ENCODE assay signal across 8 mouse cellular contexts in the genomic region with DNA sequence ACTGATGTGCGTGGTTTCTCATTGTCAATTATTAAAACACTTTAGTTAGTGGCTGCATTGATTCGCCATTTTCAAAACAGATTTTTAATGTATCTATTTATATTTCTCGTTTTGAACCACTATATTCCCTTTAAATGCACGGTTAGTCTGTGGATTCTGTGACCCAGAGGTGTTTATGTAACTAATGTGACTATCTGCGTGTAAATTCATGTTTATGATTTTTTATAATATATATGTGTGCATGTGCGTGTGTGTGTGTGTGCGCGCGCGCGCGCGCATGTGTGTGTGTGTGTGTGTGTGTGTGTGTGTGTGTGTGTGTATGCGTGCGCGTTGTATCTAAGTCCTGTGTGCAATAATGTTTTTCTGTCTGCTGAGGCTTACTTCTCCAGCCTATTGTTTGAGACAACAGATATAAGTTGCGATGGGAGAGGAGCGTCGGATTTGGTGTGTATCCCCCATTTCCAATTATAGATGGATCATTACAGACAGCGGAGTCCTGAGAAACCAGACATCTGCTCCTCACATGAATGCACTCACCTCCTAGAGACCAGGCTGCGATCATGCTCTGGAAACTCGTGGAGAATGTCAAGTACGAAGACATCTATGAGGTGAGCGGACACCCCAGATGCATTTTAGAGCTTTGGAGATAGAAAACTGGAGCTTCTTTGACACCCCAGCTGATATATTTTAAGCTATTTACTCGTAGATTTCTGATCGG. TPM values are rescaled to one million over a fixed set of nuclear protein-coding genes. Genes with fewer than 3 reads are reported as not detected.
A peak's percentile ranks its signal among the peaks of the same experiment; 100 is the strongest.
DNase-seq lines count a peak whose midpoint lies in the region; ATAC-seq and TF ChIP-seq lines count a peak whose summit lies in the region.

A gene (plus strand): TSS at position 274 of the 718 bp plus-strand sequence.

- ATAC-seq in forebrain, embryonic 15.5 days (replicated peaks): no peak
- ATAC-seq in liver, embryonic 15.5 days (ENCODE audit: insufficient read depth): no peak

- under 1% methylated on average over 26 of the region's 26 CpGs for whole genome bisulfite sequencing in forebrain, embryonic 15.5 days
- WGBS in liver, embryonic 15.5 days (ENCODE audit: insufficient replicate concordance): 2% methylated on average over 26 of the region's 26 CpGs

- H3K4me2 ChIP-seq in forebrain, embryonic 15.5 days (replicated peaks): no peak within 1 kb of the TSS; the same call in 1 of the 2 replicates
- 0 out of 2 replicates have a peak within 1 kb of the TSS, but pooled peaks have one; percentile 3 for H3K4me2 ChIP-seq in liver, embryonic 15.5 days

- H3K36me3 ChIP-seq in E14TG2a.4 (ENCODE audit: insufficient read depth, low read length): no peaks in the 10 kb centered on the region
- no peaks in the 10 kb centered on the region for H3K36me3 ChIP-seq in forebrain, embryonic 15.5 days
- H3K36me3 ChIP-seq in liver, embryonic 15.5 days (replicated peaks): no peaks in the 10 kb centered on the region

- H3K4me1 ChIP-seq in E14TG2a.4 (replicated peaks; ENCODE audit: low read depth, low read length): peaks cover 25% of the 10 kb centered on the region
- H3K4me1 ChIP-seq in forebrain, embryonic 15.5 days: peaks cover 5% of the 10 kb centered on the region; the same call in 1 of the 2 replicates
- H3K4me1 ChIP-seq in liver, embryonic 15.5 days (replicated peaks): no peaks in the 10 kb centered on the region

- no peak within 1 kb of the TSS for H3K9ac ChIP-seq in forebrain, embryonic 15.5 days (replicated peaks)
- no peak within 1 kb of the TSS for H3K9ac ChIP-seq in liver, embryonic 15.5 days

- H3K4me3 ChIP-seq in E14TG2a.4 (replicated peaks; ENCODE audit: low read length): peak within 1 kb of the TSS; percentile 46
- peak within 1 kb of the TSS; percentile 14; the same call in 1 of the 2 replicates for H3K4me3 ChIP-seq in forebrain, embryonic 15.5 days
- H3K4me3 ChIP-seq in liver, embryonic 15.5 days (replicated peaks): no peak within 1 kb of the TSS

- H3K27me3 ChIP-seq in E14TG2a.4 (ENCODE audit: insufficient read depth, low read length): peaks cover 66% of the 10 kb centered on the region
- H3K27me3 ChIP-seq in forebrain, embryonic 15.5 days: peaks cover 53% of the 10 kb centered on the region
- H3K27me3 ChIP-seq in liver, embryonic 15.5 days: peaks cover 67% of the 10 kb centered on the region

- H3K27ac ChIP-seq in forebrain, embryonic 15.5 days (replicated peaks): no peak within 1 kb of the TSS
- no peak within 1 kb of the TSS for H3K27ac ChIP-seq in liver, embryonic 15.5 days (replicated peaks)

- DNase-seq in adrenal gland, adult 8-10 months: no peak
- no peak for DNase-seq in adrenal gland, postnatal 10 days
- DNase-seq in frontal cortex, postnatal 25 days (ENCODE audit: low spot score in 2 of 2): no peak
- no peak for DNase-seq in left cerebral cortex, adult 11 months (ENCODE audit: low spot score)
- no peak for DNase-seq in T-cell, adult 2 months (ENCODE audit: low spot score)

- no peak for TF ChIP-seq CTCF in E14TG2a.4 (conservative IDR thresholded peaks at IDR 0.05; ENCODE audit: low read length)

- no peaks in the 10 kb centered on the region for H3K9me3 ChIP-seq in E14TG2a.4 (ENCODE audit: low read length)
- H3K9me3 ChIP-seq in forebrain, embryonic 15.5 days: no peaks in the 10 kb centered on the region
- no peaks in the 10 kb centered on the region for H3K9me3 ChIP-seq in liver, embryonic 15.5 days (replicated peaks)

RNA-seq across cellular contexts. Expression of the gene that starts here (rescaled TPM):
- 10 to 100 TPM; 10.8 to 19.0 (median 14.7) TPM for total RNA-seq in adrenal gland, adult 8-10 months (2022)
- 10 to 100 TPM in 1 of 2 experiments, 1 to 10 TPM in 1; 8.6 to 12.1 TPM for total RNA-seq in adrenal gland, postnatal 10 days (2021)
- polyA plus RNA-seq in forebrain, embryonic 15.5 days (2015; fragmentation: Nextera tagmentation; extraction: Ambion mirVana): 1.9 and 3.8 TPM in 2 replicates
- polyA plus RNA-seq in liver, embryonic 15.5 days (2015; fragmentation: Nextera tagmentation; extraction: Ambion mirVana): 0.05 and 0.08 TPM in 2 replicates
